Mouse (Mus musculus) neural tube, embryonic 13.5 days (tissue): ENCODE data around the gene Psmc6. TPM values are rescaled to one million over a fixed set of nuclear protein-coding genes. Genes with fewer than 3 reads are reported as not detected.

Experiments used
- ATAC-seq: fragments of 200-750 bp; cut with Nextera tagmentation; 2 replicates; pipeline ENCODE4 v1.8.0; 2017; ENCODE audit warnings: low read depth, mild to moderate bottlenecking, moderate TSS enrichment, moderate library complexity
- H3K27ac ChIP-seq: fragments of 300-500 bp; sonication (generic); replicated peaks from 2 replicates; pipeline ENCODE4 v1.5.1; 2015; ENCODE audit warnings: moderate library complexity, mild to moderate bottlenecking, inconsistent platforms
- H3K27me3 ChIP-seq: fragments of 300-500 bp; sonication (generic); 2 replicates; pipeline ENCODE4 v1.6.1; 2015; ENCODE audit warnings: mild to moderate bottlenecking, inconsistent platforms
- H3K36me3 ChIP-seq: fragments of 300-500 bp; sonication (generic); 2 replicates; pipeline ENCODE4 v1.6.1; 2015; ENCODE audit warnings: mild to moderate bottlenecking, inconsistent platforms
- H3K4me1 ChIP-seq: fragments of 300-500 bp; sonication (generic); replicated peaks from 2 replicates; pipeline ENCODE4 v1.6.1; 2015; ENCODE audit warnings: inconsistent platforms
- H3K4me2 ChIP-seq: fragments of 300-500 bp; sonication (generic); 2 replicates; pipeline ENCODE4 v1.6.1; 2015; ENCODE audit warnings: inconsistent platforms, mild to moderate bottlenecking, moderate library complexity
- H3K4me3 ChIP-seq: fragments of 300-500 bp; sonication (generic); 2 replicates; pipeline ENCODE4 v1.5.1; 2015; ENCODE audit warnings: mild to moderate bottlenecking, inconsistent platforms
- H3K9ac ChIP-seq: fragments of 300-500 bp; sonication (generic); 2 replicates; pipeline ENCODE4 v1.6.1; 2015; ENCODE audit warnings: moderate library complexity, mild to moderate bottlenecking, inconsistent platforms
- H3K9me3 ChIP-seq: fragments of 300-500 bp; sonication (generic); 2 replicates; pipeline ENCODE4 v1.6.1; 2016; ENCODE audit warnings: inconsistent platforms
- WGBS: fragments of 180-500 bp; shearing (Covaris S2); methylation state at CpG from one replicate; pipeline ENCODE4 v1.1.7; 2015; 5-methylcytosine and 5-hydroxymethylcytosine counted together
- polyA plus RNA-seq: library from polyadenylated mRNA; unstranded; fragments of >200 nt; fragmentation: Nextera tagmentation; extraction: Ambion mirVana; gene quantifications from 2 replicates; pipeline ENCODE4 v1.2.1, GENCODE M21; 2015

The Psmc6 gene
- polyA plus RNA-seq, result 178 and 184 TPM in 2 replicates

GRCm38 (mm10) chr14:45329589-45330181 is at the start of gene Psmc6:
Gene Psmc6 (plus strand): TSS chr14:45329788.
- H3K4me2 ChIP-seq, result peak within 1 kb of the TSS; percentile 73
- H3K27ac ChIP-seq, result peak within 1 kb of the TSS; percentile 93
- H3K9ac ChIP-seq, result peak within 1 kb of the TSS; percentile 88
- no peaks in the 10 kb centered on the region for H3K27me3 ChIP-seq
- WGBS, result under 1% methylated on average over 44 of the region's 44 CpGs
- peaks cover 9% of the 10 kb centered on the region for H3K4me1 ChIP-seq
- ATAC-seq, result peak; percentile 97
- H3K4me3 ChIP-seq, result peak within 1 kb of the TSS; percentile 71
- H3K9me3 ChIP-seq, result no peaks in the 10 kb centered on the region
- peaks cover 23% of the 10 kb centered on the region for H3K36me3 ChIP-seq

GRCm38 (mm10) chr14:45282066-45282465 is 47.5 kb upstream of the Psmc6 start:
- Histone ChIP-seq H3K27me3 (no peaks in the 10 kb centered on the region), H3K4me3 (no peak overlapping the region), H3K4me1 (no peaks in the 10 kb centered on the region), H3K9ac (no peak overlapping the region), H3K36me3 (peaks cover 38% of the 10 kb centered on the region), H3K9me3 (no peaks in the 10 kb centered on the region), H3K27ac (no peak overlapping the region), H3K4me2 (no peak overlapping the region)
- no peak for ATAC-seq
- 90% methylated on average over 3 of the region's 3 CpGs for WGBS

- Histone ChIP-seq H3K4me2 (no peak overlapping the region), H3K4me1 (no peaks in the 10 kb centered on the region), H3K27me3 (no peaks in the 10 kb centered on the region), H3K36me3 (peaks cover 44% of the 10 kb centered on the region), H3K4me3 (no peak overlapping the region), H3K27ac (no peak overlapping the region), H3K9me3 (no peaks in the 10 kb centered on the region), H3K9ac (no peak overlapping the region)
- no peak for ATAC-seq
- WGBS, result 81% methylated on average over 4 of the region's 4 CpGs
These were observed 38.0 kb upstream of the Psmc6 start for GRCm38 (mm10) chr14:45291608-45292007.

- Histone ChIP-seq H3K9ac (no peak overlapping the region), H3K36me3 (peaks cover 41% of the 10 kb centered on the region), H3K27ac (no peak overlapping the region), H3K4me3 (no peak overlapping the region), H3K9me3 (no peaks in the 10 kb centered on the region), H3K27me3 (no peaks in the 10 kb centered on the region), H3K4me1 (peaks cover 4% of the 10 kb centered on the region; the same call in 1 of the 2 replicates), H3K4me2 (no peak overlapping the region)
- 43% methylated on average over 4 of the region's 4 CpGs for WGBS
- peak; percentile 67 for ATAC-seq
These were observed 25.6 kb upstream of the Psmc6 start for GRCm38 (mm10) chr14:45303939-45304338.

- ATAC-seq, result 0 out of 2 replicates have a peak, but pooled peaks have one; percentile 30
- H3K4me3 ChIP-seq, result no peak overlapping the region
- WGBS, result 72% methylated on average over 4 of the region's 4 CpGs
These were observed 25.2 kb upstream of the Psmc6 start for GRCm38 (mm10) chr14:45304389-45304788.

GRCm38 (mm10) chr14:45305852-45306251 is 23.7 kb upstream of the Psmc6 start:
- ATAC-seq, result no peak
- H3K27me3 ChIP-seq, result no peaks in the 10 kb centered on the region
- H3K4me3 ChIP-seq, result no peak overlapping the region
- WGBS, result 93% methylated on average over 5 of the region's 5 CpGs
- no peak overlapping the region for H3K4me2 ChIP-seq
- peaks cover 22% of the 10 kb centered on the region for H3K36me3 ChIP-seq
- no peak overlapping the region for H3K9ac ChIP-seq
- no peak overlapping the region for H3K27ac ChIP-seq
- no peaks in the 10 kb centered on the region for H3K9me3 ChIP-seq
- peaks cover 4% of the 10 kb centered on the region for H3K4me1 ChIP-seq

More at GRCm38 (mm10) chr14:45304389-45304788, 25.2 kb upstream of the Psmc6 start:
- Histone ChIP-seq H3K9ac (no peak overlapping the region), H3K27me3 (no peaks in the 10 kb centered on the region), H3K36me3 (peaks cover 36% of the 10 kb centered on the region), H3K4me2 (no peak overlapping the region), H3K9me3 (no peaks in the 10 kb centered on the region), H3K27ac (no peak overlapping the region), H3K4me1 (peaks cover 4% of the 10 kb centered on the region; the same call in 1 of the 2 replicates)

GRCm38 (mm10) chr14:45307630-45308328 is 21.8 kb upstream of the Psmc6 start:
- Histone ChIP-seq H3K27me3 (no peaks in the 10 kb centered on the region), H3K9me3 (no peaks in the 10 kb centered on the region), H3K9ac (no peak overlapping the region), H3K4me3 (no peak overlapping the region), H3K4me2 (no peak overlapping the region), H3K4me1 (peaks cover 4% of the 10 kb centered on the region), H3K36me3 (0 out of 2 replicates have a peak, but pooled peaks cover 3% of the 10 kb centered on the region), H3K27ac (no peak overlapping the region)
- 94% methylated on average over 8 of the region's 8 CpGs for WGBS
- ATAC-seq, result no peak

- WGBS, result 89% methylated on average over 13 of the region's 13 CpGs
- H3K4me3 ChIP-seq, result no peak overlapping the region
- no peaks in the 10 kb centered on the region for H3K36me3 ChIP-seq
- no peak overlapping the region for H3K9ac ChIP-seq
- H3K27ac ChIP-seq, result no peak overlapping the region
- ATAC-seq, result no peak
- no peaks in the 10 kb centered on the region; the same call in 1 of the 2 replicates for H3K4me1 ChIP-seq
- H3K27me3 ChIP-seq, result no peaks in the 10 kb centered on the region
- H3K9me3 ChIP-seq, result no peaks in the 10 kb centered on the region
- no peak overlapping the region for H3K4me2 ChIP-seq
These were observed 19.9 kb upstream of the Psmc6 start for GRCm38 (mm10) chr14:45309646-45310045.

- 92% methylated on average over 14 of the region's 14 CpGs for WGBS
- H3K27ac ChIP-seq, result no peak overlapping the region
- no peaks in the 10 kb centered on the region for H3K9me3 ChIP-seq
- no peak overlapping the region for H3K9ac ChIP-seq
- H3K4me2 ChIP-seq, result no peak overlapping the region
- H3K4me3 ChIP-seq, result no peak overlapping the region
- H3K4me1 ChIP-seq, result no peaks in the 10 kb centered on the region; the same call in 1 of the 2 replicates
- ATAC-seq, result no peak
- no peaks in the 10 kb centered on the region for H3K27me3 ChIP-seq
- no peaks in the 10 kb centered on the region for H3K36me3 ChIP-seq
These were observed 19.5 kb upstream of the Psmc6 start for GRCm38 (mm10) chr14:45310101-45310500.

GRCm38 (mm10) chr14:45316927-45317326 is 12.7 kb upstream of the Psmc6 start:
- Histone ChIP-seq H3K4me3 (peak overlapping the region; percentile 75), H3K36me3 (no peaks in the 10 kb centered on the region), H3K9ac (peak overlapping the region; percentile 86), H3K9me3 (no peaks in the 10 kb centered on the region), H3K4me1 (peaks cover 29% of the 10 kb centered on the region), H3K27ac (no peak overlapping the region), H3K27me3 (no peaks in the 10 kb centered on the region), H3K4me2 (peak overlapping the region; percentile 62)
- 83% methylated on average over 5 of the region's 5 CpGs for WGBS
- no peak for ATAC-seq

- no peaks in the 10 kb centered on the region for H3K9me3 ChIP-seq
- whole genome bisulfite sequencing, result under 1% methylated on average over 32 of the region's 38 CpGs
- H3K4me2 ChIP-seq, result peak overlapping the region; percentile 62
- H3K27ac ChIP-seq, result peak overlapping the region; percentile 95
- no peaks in the 10 kb centered on the region for H3K36me3 ChIP-seq
- H3K4me3 ChIP-seq, result peak overlapping the region; percentile 75
- peaks cover 29% of the 10 kb centered on the region for H3K4me1 ChIP-seq
- ATAC-seq, result no peak; the same call in none of the 2 replicates
- no peaks in the 10 kb centered on the region for H3K27me3 ChIP-seq
- H3K9ac ChIP-seq, result peak overlapping the region; percentile 86
These were observed 11.6 kb upstream of the Psmc6 start for GRCm38 (mm10) chr14:45317921-45318411.
